Mouse (Mus musculus) testis, adult 2 months (tissue): ENCODE data around the gene Ttc29.

Experiments used
- CTCF ChIP-seq: fragments of 200-500 bp; IDR thresholded peaks from 2 replicates; pipeline ENCODE4 v1.5.1; 2012; ENCODE audit warnings: low read depth, mild to moderate bottlenecking, inconsistent platforms, low read length, moderate library complexity; ENCODE audit not compliant: control insufficient read depth, insufficient read depth, insufficient replicate concordance
- POLR2A ChIP-seq: fragments of 200-500 bp; IDR thresholded peaks from 2 replicates; pipeline ENCODE4 v1.6.1; 2012; ENCODE audit warnings: low read depth, mild to moderate bottlenecking, inconsistent platforms, low read length, moderate library complexity; ENCODE audit not compliant: control insufficient read depth

GRCm38 (mm10) chr8:78290274-78290673 is 77.2 kb downstream of the Ttc29 start:
- no peak for TF ChIP-seq CTCF
- no peak for TF ChIP-seq POLR2A
